Mouse (Mus musculus) embryo, embryonic 10 days (tissue): ENCODE results near the gene Psmb8.
A peak's percentile ranks its signal among the peaks of the same experiment; 100 is the strongest.

Source experiments
- DNase-seq: peaks from one replicate; pipeline ENCODE4 v3.0.0-alpha.2; 2015; ENCODE audit warnings: low spot score

Gene Psmb8

GRCm38 (mm10) chr17:34249878-34250277 lies 52.4 kb downstream of the Psmb8 start:
- peak; percentile 81 for DNase-seq
